Mouse (Mus musculus): ENCODE measurements at regions not wholly inside any gene's neighbourhood (a gene's known extent, or its start where the extent isn't known, plus 50 kb on each side); places are given as distances from the start of the nearest gene placed in this dataset.
"Not testable (repeated sequence)": the region's sequence is repeated elsewhere in the genome, so short reads cannot be mapped to it uniquely, and the experiment has no call there.

DNA sequence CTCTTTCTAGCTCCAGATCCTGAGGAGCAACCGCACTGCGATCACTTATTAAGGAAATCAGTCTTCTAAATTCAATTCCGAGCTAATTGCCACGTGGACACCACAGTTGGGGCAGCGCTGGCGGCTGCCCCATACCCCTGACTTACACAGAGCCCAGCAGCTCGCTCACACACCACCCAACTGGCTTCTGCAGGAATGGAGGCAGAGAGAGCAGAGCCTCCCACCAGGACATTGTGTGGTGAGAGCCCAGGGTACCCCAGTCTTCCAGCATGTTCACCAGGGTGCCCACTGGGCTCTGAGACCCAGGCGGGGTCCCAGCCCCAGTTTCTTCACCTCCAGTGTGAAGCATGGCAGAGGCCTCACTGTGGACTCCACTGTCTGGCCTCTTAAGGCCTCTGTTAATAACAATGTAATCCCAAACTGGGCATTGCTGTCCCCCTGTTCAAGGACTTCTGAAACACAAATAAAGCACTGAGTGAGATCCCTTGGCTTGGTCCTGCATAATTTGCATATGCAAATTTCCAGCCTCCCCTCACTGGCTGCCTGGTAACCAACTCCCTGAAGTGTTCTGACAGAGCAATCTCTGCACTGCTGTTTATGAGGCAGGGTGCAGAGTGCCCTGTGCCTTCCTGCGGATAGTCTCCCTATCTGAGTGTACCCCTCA is 102.8 kb upstream of the A430005L14Rik start:
- WGBS, result 47% methylated on average over 9 of the region's 9 CpGs
- Histone ChIP-seq H3K27me3 (no peaks in the 10 kb centered on the region), H3K4me3 (no peak overlapping the region), H3K9ac (no peak overlapping the region), H3K9me3 (replicated peaks) (no peaks in the 10 kb centered on the region), H3K27ac (peak overlapping the region; percentile 70), H3K36me3 (no peaks in the 10 kb centered on the region), H3K4me2 (replicated peaks) (no peak overlapping the region), H3K4me1 (peaks cover 22% of the 10 kb centered on the region)
- peak; percentile 73 for ATAC-seq (ENCODE audit: low FRiP score)

GRCm38 (mm10) chr4:153854748-153855092 is 102.3 kb upstream of the A430005L14Rik start:
- peak overlapping the region; percentile 70 for H3K27ac ChIP-seq
- WGBS, result 37% methylated on average over 4 of the region's 4 CpGs
- H3K9ac ChIP-seq, result no peak overlapping the region
- peak; percentile 23; the same call in 1 of the 2 replicates for ATAC-seq (ENCODE audit: low FRiP score)
- H3K27me3 ChIP-seq, result no peaks in the 10 kb centered on the region; the same call in 1 of the 2 replicates
- H3K4me2 ChIP-seq (replicated peaks), result no peak overlapping the region
- H3K4me3 ChIP-seq, result no peak overlapping the region
- no peaks in the 10 kb centered on the region for H3K9me3 ChIP-seq (replicated peaks)
- H3K36me3 ChIP-seq, result no peaks in the 10 kb centered on the region
- H3K4me1 ChIP-seq, result peaks cover 18% of the 10 kb centered on the region

DNA sequence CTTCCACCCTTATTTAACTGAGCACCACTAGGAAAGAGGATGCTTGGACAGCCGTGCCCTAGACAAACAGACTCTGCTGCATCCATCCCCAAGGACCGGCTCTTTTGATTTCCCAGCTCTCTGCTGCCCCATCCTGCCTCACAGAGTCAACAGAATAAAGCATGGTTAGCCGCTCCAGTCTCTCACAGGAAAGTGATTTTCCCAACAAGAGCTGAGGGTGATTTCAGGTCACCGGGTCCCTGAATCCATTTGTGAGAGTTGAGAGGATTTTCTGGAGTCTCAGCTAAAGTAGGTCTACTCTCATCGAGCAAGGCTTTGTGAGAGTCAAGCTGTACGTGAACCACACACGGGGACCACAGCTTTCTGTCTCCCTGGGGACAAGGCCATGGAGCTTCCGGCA is 95.6 kb upstream of the A430005L14Rik start:
- peaks cover 7% of the 10 kb centered on the region for H3K27me3 ChIP-seq
- H3K4me2 ChIP-seq (replicated peaks), result no peak overlapping the region
- H3K27ac ChIP-seq, result no peak overlapping the region
- H3K9ac ChIP-seq, result no peak overlapping the region
- no peaks in the 10 kb centered on the region for H3K4me1 ChIP-seq
- 58% methylated on average over 8 of the region's 8 CpGs for WGBS
- no peaks in the 10 kb centered on the region for H3K36me3 ChIP-seq
- H3K9me3 ChIP-seq (replicated peaks), result no peaks in the 10 kb centered on the region
- ATAC-seq (ENCODE audit: low FRiP score), result no peak
- H3K4me3 ChIP-seq, result no peak overlapping the region

DNA sequence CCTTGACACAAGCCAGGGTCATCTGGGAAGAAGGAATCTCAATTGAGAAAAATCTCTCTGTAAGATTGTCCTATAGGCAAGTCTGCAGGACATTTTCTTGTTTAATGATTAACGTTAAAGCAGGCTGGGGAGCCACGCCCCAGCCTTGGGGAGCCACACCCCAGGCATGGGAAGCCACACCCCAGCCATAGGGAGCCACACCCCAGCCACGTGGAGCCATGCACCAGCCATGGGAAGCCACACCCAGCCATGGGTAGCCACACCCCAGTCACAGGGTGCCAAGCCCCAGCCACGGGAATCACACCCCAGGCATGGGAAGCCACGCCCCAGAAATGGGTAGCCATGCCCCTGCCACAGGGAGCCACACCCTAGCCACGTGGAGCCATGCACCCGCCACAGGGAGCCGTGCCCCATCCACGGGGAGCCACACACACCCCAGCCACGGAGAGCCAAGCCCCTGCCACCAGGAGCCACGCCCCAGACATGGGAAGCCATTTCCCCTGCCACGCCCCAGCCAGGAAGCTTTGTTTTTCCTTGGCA is 94.8 kb upstream of the A430005L14Rik start:
- Histone ChIP-seq H3K27ac (no peak overlapping the region), H3K36me3 (no peaks in the 10 kb centered on the region), H3K9me3 (replicated peaks) (no peaks in the 10 kb centered on the region), H3K4me3 (no peak overlapping the region), H3K4me1 (no peaks in the 10 kb centered on the region), H3K9ac (no peak overlapping the region), H3K4me2 (replicated peaks) (no peak overlapping the region), H3K27me3 (peaks cover 7% of the 10 kb centered on the region)
- ATAC-seq (ENCODE audit: low FRiP score), result no peak
- WGBS, result 74% methylated on average over 12 of the region's 12 CpGs

DNA sequence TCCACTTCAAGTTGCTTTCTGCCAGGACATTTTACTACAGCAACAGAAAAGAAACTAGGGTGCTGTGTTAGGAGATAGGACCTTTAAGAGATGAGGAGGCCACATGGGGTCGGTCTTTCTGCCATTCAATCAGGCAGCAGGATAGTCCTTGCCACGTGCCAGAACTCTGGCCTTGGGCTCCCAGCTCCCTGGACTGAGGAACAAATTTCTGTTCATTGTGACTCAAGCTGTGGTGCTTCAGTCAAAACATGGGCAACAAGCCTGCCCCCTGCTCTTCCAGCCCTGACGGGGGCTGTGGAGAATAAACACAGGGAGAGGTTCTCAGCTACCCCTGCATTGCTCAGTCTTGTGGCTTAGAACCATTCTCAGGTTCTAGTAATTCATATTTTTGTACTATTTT is 84.7 kb upstream of the A430005L14Rik start:
- Histone ChIP-seq H3K27me3 (no peaks in the 10 kb centered on the region), H3K9ac (no peak overlapping the region), H3K4me3 (no peak overlapping the region), H3K9me3 (replicated peaks) (0 out of 2 replicates have a peak, but pooled peaks cover 6% of the 10 kb centered on the region), H3K27ac (no peak overlapping the region), H3K4me1 (no peaks in the 10 kb centered on the region), H3K36me3 (no peaks in the 10 kb centered on the region), H3K4me2 (replicated peaks) (no peak overlapping the region)
- 82% methylated on average over 3 of the region's 3 CpGs for WGBS
- ATAC-seq (ENCODE audit: low FRiP score), result no peak

- H3K27me3 ChIP-seq; H3K4me1 ChIP-seq; H3K9me3 ChIP-seq (replicated peaks); H3K36me3 ChIP-seq; H3K27ac ChIP-seq; H3K4me3 ChIP-seq; ATAC-seq (ENCODE audit: low FRiP score); H3K9ac ChIP-seq; H3K4me2 ChIP-seq (replicated peaks): not testable (repeated sequence)
- WGBS, result 92% methylated on average over 1 of the region's 1 CpGs
Measured at GRCm38 (mm10) chr4:153875036-153875435, 82.0 kb upstream of the A430005L14Rik start.

- Histone ChIP-seq H3K27me3 (no peaks in the 10 kb centered on the region), H3K9me3 (replicated peaks) (no peaks in the 10 kb centered on the region), H3K27ac (no peak overlapping the region), H3K4me1 (no peaks in the 10 kb centered on the region), H3K9ac (no peak overlapping the region), H3K4me3 (no peak overlapping the region), H3K4me2 (replicated peaks) (no peak overlapping the region), H3K36me3 (no peaks in the 10 kb centered on the region)
- WGBS, result 72% methylated on average over 7 of the region's 7 CpGs
- ATAC-seq (ENCODE audit: low FRiP score), result no peak
Measured at GRCm38 (mm10) chr4:153876954-153877642, 79.9 kb upstream of the A430005L14Rik start.

DNA sequence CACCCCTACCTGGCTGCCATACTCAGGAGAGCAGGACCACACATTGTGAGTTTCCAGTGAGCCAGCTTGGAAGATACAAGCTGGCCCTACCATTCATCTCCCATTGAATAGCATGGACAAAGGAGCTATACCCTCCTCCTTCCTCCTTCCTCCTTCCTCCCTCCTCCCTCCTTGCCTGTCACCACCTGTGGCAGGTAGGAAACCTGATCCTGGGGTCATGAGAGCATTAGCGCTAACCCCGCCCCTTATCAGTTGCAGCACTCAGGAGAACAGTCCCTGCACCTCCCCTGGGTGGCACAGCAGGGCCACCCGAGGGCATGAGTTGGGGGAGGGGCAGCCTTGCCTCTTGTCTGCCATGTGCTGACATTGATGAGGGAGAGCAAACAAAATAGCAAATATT is 74.0 kb upstream of the A430005L14Rik start:
- ATAC-seq (ENCODE audit: low FRiP score), result no peak
- H3K4me1 ChIP-seq, result no peaks in the 10 kb centered on the region
- no peaks in the 10 kb centered on the region for H3K27me3 ChIP-seq
- H3K4me2 ChIP-seq (replicated peaks), result no peak overlapping the region
- no peak overlapping the region for H3K4me3 ChIP-seq
- H3K9ac ChIP-seq, result no peak overlapping the region
- no peaks in the 10 kb centered on the region for H3K9me3 ChIP-seq (replicated peaks)
- no peaks in the 10 kb centered on the region for H3K36me3 ChIP-seq
- 20% methylated on average over 3 of the region's 3 CpGs for whole genome bisulfite sequencing
- H3K27ac ChIP-seq, result no peak overlapping the region

GRCm38 (mm10) chr4:153884044-153884443 is 73.0 kb upstream of the A430005L14Rik start:
- H3K36me3 ChIP-seq, result no peaks in the 10 kb centered on the region
- H3K27me3 ChIP-seq, result no peaks in the 10 kb centered on the region
- H3K4me1 ChIP-seq, result no peaks in the 10 kb centered on the region
- H3K27ac ChIP-seq, result no peak overlapping the region
- H3K4me2 ChIP-seq (replicated peaks), result no peak overlapping the region
- H3K9ac ChIP-seq, result no peak overlapping the region
- no peak overlapping the region for H3K4me3 ChIP-seq
- H3K9me3 ChIP-seq (replicated peaks), result no peaks in the 10 kb centered on the region
- no peak for ATAC-seq (ENCODE audit: low FRiP score)

GRCm38 (mm10) chr4:153885836-153886235 is 71.2 kb upstream of the A430005L14Rik start:
- no peaks in the 10 kb centered on the region for H3K27me3 ChIP-seq
- H3K4me1 ChIP-seq, result 0 out of 2 replicates have a peak, but pooled peaks cover 2% of the 10 kb centered on the region
- no peak overlapping the region for H3K4me2 ChIP-seq (replicated peaks)
- H3K36me3 ChIP-seq, result no peaks in the 10 kb centered on the region
- no peak overlapping the region for H3K9ac ChIP-seq
- H3K27ac ChIP-seq, result no peak overlapping the region
- H3K9me3 ChIP-seq (replicated peaks), result no peaks in the 10 kb centered on the region
- ATAC-seq (ENCODE audit: low FRiP score), result no peak
- H3K4me3 ChIP-seq, result no peak overlapping the region
- 80% methylated on average over 6 of the region's 6 CpGs for WGBS

GRCm38 (mm10) chr4:153890130-153890529 is 66.9 kb upstream of the A430005L14Rik start:
- no peaks in the 10 kb centered on the region for H3K9me3 ChIP-seq (replicated peaks)
- no peak overlapping the region for H3K9ac ChIP-seq

DNA sequence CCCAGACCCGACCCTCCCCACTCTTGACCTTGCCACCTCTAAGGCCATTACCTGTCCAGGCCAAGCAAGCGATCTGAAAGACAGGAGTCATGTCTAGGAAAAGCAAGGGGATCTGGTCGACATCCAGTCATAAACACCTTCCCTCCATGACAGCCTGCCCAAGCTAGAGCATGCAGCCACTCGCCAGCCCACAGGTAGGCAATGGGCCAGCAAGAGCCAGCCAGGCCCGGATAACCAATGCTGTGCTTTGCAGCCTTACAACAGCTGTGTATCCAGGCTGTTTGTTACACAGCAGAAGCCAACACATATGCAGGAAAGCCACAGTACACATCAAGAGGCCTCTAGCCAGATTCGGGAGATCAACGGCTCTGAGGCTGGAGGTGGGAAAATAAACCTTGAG is 57.3 kb upstream of the A430005L14Rik start:
- no peaks in the 10 kb centered on the region for H3K9me3 ChIP-seq (replicated peaks)
- 83% methylated on average over 7 of the region's 7 CpGs for WGBS
- H3K9ac ChIP-seq, result no peak overlapping the region
- H3K36me3 ChIP-seq, result no peaks in the 10 kb centered on the region
- no peak overlapping the region for H3K27ac ChIP-seq
- no peaks in the 10 kb centered on the region for H3K27me3 ChIP-seq
- H3K4me2 ChIP-seq (replicated peaks), result no peak overlapping the region
- no peak for ATAC-seq (ENCODE audit: low FRiP score)
- peaks cover 3% of the 10 kb centered on the region; the same call in 1 of the 2 replicates for H3K4me1 ChIP-seq
- no peak overlapping the region for H3K4me3 ChIP-seq

More at GRCm38 (mm10) chr4:153890130-153890529, 66.9 kb upstream of the A430005L14Rik start:
- Histone ChIP-seq H3K27ac (no peak overlapping the region), H3K4me2 (replicated peaks) (no peak overlapping the region), H3K36me3 (no peaks in the 10 kb centered on the region), H3K4me3 (no peak overlapping the region), H3K27me3 (0 out of 2 replicates have a peak, but pooled peaks cover 3% of the 10 kb centered on the region), H3K4me1 (0 out of 2 replicates have a peak, but pooled peaks cover 2% of the 10 kb centered on the region)
- 85% methylated on average over 9 of the region's 9 CpGs for WGBS
- ATAC-seq (ENCODE audit: low FRiP score), result no peak
